Mouse (Mus musculus) spleen, postnatal 10 days (tissue): ENCODE results near the gene Ppm1a.

ENCODE experiments used
- DNase-seq, 2 experiments: peaks; one replicate each; pipeline ENCODE4 v3.0.0; 2021 to 2022; ENCODE audit warnings: low spot score in 2 of 2

Ppm1a gene

GRCm38 (mm10) chr12:72825656-72826055, 68.4 kb downstream of the Ppm1a start:
- no peak for DNase-seq

- no peak for DNase-seq
Observed at GRCm38 (mm10) chr12:72828846-72829556, 71.7 kb downstream of the Ppm1a start.

- no peak for DNase-seq
Observed at GRCm38 (mm10) chr12:72829777-72830176, 72.5 kb downstream of the Ppm1a start.

GRCm38 (mm10) chr12:72830317-72830716, 73.1 kb downstream of the Ppm1a start:
- DNase-seq: no peak

- no peak for DNase-seq
Observed at GRCm38 (mm10) chr12:72831711-72832432, 74.6 kb downstream of the Ppm1a start.

- DNase-seq: peak in 1 of 2 experiments; percentile 29
Observed at GRCm38 (mm10) chr12:72834773-72835517, 77.7 kb downstream of the Ppm1a start.

GRCm38 (mm10) chr12:72835518-72836015, 78.3 kb downstream of the Ppm1a start:
- no peak for DNase-seq

GRCm38 (mm10) chr12:72837302-72837701, 80.0 kb downstream of the Ppm1a start:
- no peak for DNase-seq

GRCm38 (mm10) chr12:72841500-72841899, 84.2 kb downstream of the Ppm1a start:
- no peak for DNase-seq

GRCm38 (mm10) chr12:72843135-72843534, 85.9 kb downstream of the Ppm1a start:
- no peak for DNase-seq

GRCm38 (mm10) chr12:72843555-72843954, 86.3 kb downstream of the Ppm1a start:
- DNase-seq: no peak

GRCm38 (mm10) chr12:72843973-72844620, 86.8 kb downstream of the Ppm1a start:
- DNase-seq: peak; percentile 26 to 74

- DNase-seq: no peak
Observed at GRCm38 (mm10) chr12:72845946-72846345, 88.7 kb downstream of the Ppm1a start.

GRCm38 (mm10) chr12:72847725-72848124, 90.5 kb downstream of the Ppm1a start:
- DNase-seq: peak in 1 of 2 experiments; percentile 46
